8 mouse cellular contexts compared by ENCODE assay signal in the genomic region with DNA sequence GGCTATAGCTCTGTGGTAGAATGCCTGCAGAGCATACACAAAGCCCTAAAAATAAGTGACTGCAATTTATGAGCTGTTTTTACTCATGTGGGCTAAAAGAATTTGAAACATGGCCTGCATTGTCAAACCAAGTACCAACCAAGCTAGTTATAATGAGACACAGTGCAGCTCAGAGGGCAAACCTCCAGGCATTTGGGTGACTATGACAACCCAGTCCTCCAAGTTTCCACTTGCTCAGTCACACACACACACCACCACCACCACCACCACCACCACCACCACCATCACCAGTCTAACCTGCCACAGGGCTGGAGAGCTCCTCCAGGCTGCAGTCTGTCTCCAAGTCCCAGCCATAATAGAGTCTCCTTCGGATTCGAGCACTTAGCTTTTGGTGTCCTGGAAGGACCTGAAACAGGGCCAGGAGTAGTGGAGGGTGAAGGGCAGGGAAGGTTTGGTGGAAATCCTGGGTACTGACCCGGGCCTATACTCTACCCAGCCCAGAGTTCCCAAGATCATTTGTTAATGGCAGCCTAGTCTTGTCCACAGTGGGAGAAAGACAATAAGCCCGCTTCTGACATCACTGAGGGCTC. TPM values are rescaled to one million over a fixed set of nuclear protein-coding genes. Genes with fewer than 3 reads are reported as not detected.
A peak's percentile ranks its signal among the peaks of the same experiment; 100 is the strongest.
DNase-seq lines count a peak whose midpoint lies in the region; ATAC-seq and TF ChIP-seq lines count a peak whose summit lies in the region.

No protein-coding gene starts in this region.

- dilution Hi-C loops in CH12.LX (cut with MboI; ENCODE audit: extremely low pct_ligation_motif_present, extremely low pct_unique_long_range_greater_than_20kb, low sequenced_read_pairs) = no loop called here

- H3K79me2 ChIP-seq in CH12.LX (replicated peaks; ENCODE audit: control insufficient read depth, extremely low read depth, insufficient read depth, poor library complexity, severe bottlenecking) = no peaks in the 10 kb centered on the region

- no peak overlapping the region for H3K27ac ChIP-seq in CH12.LX (ENCODE audit: insufficient read depth, low read depth)
- peak overlapping the region; percentile 78 to 94; a peak in 3 of 4 replicates for H3K27ac ChIP-seq in heart, embryonic 14.5 days (replicated peaks in 1 of 2; ENCODE audit: control insufficient read depth in 1 of 2, insufficient read depth in 1 of 2, low read depth in 2 of 2, low read length in 2 of 2)
- H3K27ac ChIP-seq in limb, embryonic 11.5 days (replicated peaks; ENCODE audit: low read depth, low read length) = no peak overlapping the region
- H3K27ac ChIP-seq in neural tube, embryonic 13.5 days (replicated peaks) = peak overlapping the region; percentile 99

- TF ChIP-seq CTCF in CH12.LX (conservative IDR thresholded peaks at IDR 0.05 in 1 of 2, IDR thresholded peaks at IDR 0.05 in 1 of 2; ENCODE audit: low read depth in 2 of 2, low read length in 2 of 2) = no peak

- no peak for ATAC-seq in CD4-positive, CD25-positive, alpha-beta regulatory T cell, adult 4 months
- ATAC-seq in heart, embryonic 14.5 days (ENCODE audit: insufficient number of reproducible peaks, insufficient read depth, low FRiP score, low read depth) = no peak
- no peak for ATAC-seq in limb, embryonic 11.5 days (ENCODE audit: insufficient number of reproducible peaks, low FRiP score, low TSS enrichment, low read depth)
- ATAC-seq in neural tube, embryonic 13.5 days (ENCODE audit: low read depth) = 0 out of 2 replicates have a peak, but pooled peaks have one; percentile 3
- ATAC-seq in erythroid progenitor cell, adult 5-6 weeks (replicated peaks; ENCODE audit: low FRiP score, poor library complexity, severe bottlenecking) = no peak

- TF ChIP-seq EP300 in CH12.LX (IDR thresholded peaks at IDR 0.05; ENCODE audit: low read length) = no peak

- no peak for TF ChIP-seq RAD21 in CH12.LX (IDR thresholded peaks at IDR 0.05; ENCODE audit: low read depth, low read length)

- peaks cover 44 to 63% of the 10 kb centered on the region in 2 experiments for H3K36me3 ChIP-seq in CH12.LX (replicated peaks in 1 of 2; ENCODE audit: control insufficient read depth in 1 of 2, insufficient read depth in 1 of 2, low read length in 1 of 2)
- H3K36me3 ChIP-seq in heart, embryonic 14.5 days (ENCODE audit: control insufficient read depth, insufficient read depth, low read length) = peaks cover 62% of the 10 kb centered on the region
- H3K36me3 ChIP-seq in limb, embryonic 11.5 days (ENCODE audit: control insufficient read depth, insufficient read depth, low read length) = peaks cover 9% of the 10 kb centered on the region; the same call in 1 of the 2 replicates
- peaks cover 59% of the 10 kb centered on the region for H3K36me3 ChIP-seq in neural tube, embryonic 13.5 days

- no peaks in the 10 kb centered on the region for H3K27me3 ChIP-seq in CH12.LX (replicated peaks)
- H3K27me3 ChIP-seq in heart, embryonic 14.5 days (ENCODE audit: control insufficient read depth, insufficient read depth, low read length) = no peaks in the 10 kb centered on the region
- no peaks in the 10 kb centered on the region for H3K27me3 ChIP-seq in limb, embryonic 11.5 days (ENCODE audit: control insufficient read depth, insufficient read depth, low read length)
- no peaks in the 10 kb centered on the region for H3K27me3 ChIP-seq in neural tube, embryonic 13.5 days

- peak; percentile 27 for DNase-seq in CD4-positive, CD25-positive, alpha-beta regulatory T cell, adult 2 months (ENCODE audit: low read depth, low spot score)
- DNase-seq in CH12.LX (ENCODE audit: extremely low read depth) = no peak
- no peak for DNase-seq in limb, embryonic 11.5 days (ENCODE audit: low spot score)
- DNase-seq in ovary, postnatal 10 days (ENCODE audit: low spot score) = no peak

- peak overlapping the region; percentile 64; the same call in 1 of the 2 replicates for H3K4me2 ChIP-seq in CH12.LX (ENCODE audit: insufficient read depth, low read depth, poor library complexity, severe bottlenecking)
- peak overlapping the region; percentile 87 for H3K4me2 ChIP-seq in heart, embryonic 14.5 days (ENCODE audit: low read length)
- peak overlapping the region; percentile 93 for H3K4me2 ChIP-seq in limb, embryonic 11.5 days (ENCODE audit: low read depth, severe bottlenecking)
- H3K4me2 ChIP-seq in neural tube, embryonic 13.5 days = peak overlapping the region; percentile 94

- no peaks in the 10 kb centered on the region for H3K9me3 ChIP-seq in CH12.LX (replicated peaks; ENCODE audit: low read length)
- H3K9me3 ChIP-seq in heart, embryonic 14.5 days (ENCODE audit: control insufficient read depth, low read length) = no peaks in the 10 kb centered on the region
- no peaks in the 10 kb centered on the region for H3K9me3 ChIP-seq in limb, embryonic 11.5 days (ENCODE audit: control insufficient read depth, low read length)
- no peaks in the 10 kb centered on the region for H3K9me3 ChIP-seq in neural tube, embryonic 13.5 days

- H3K4me3 ChIP-seq in CH12.LX (replicated peaks in 1 of 3; ENCODE audit: low read depth in 2 of 3, low read length in 2 of 3, poor library complexity in 1 of 3) = peak overlapping the region in 2 of 3 experiments; percentile 82 to 93
- H3K4me3 ChIP-seq in heart, embryonic 14.5 days (ENCODE audit: control insufficient read depth in 1 of 2, insufficient read depth in 1 of 2, low read depth in 1 of 2, low read length in 2 of 2) = peak overlapping the region; percentile 84 to 90
- peak overlapping the region; percentile 73 for H3K4me3 ChIP-seq in limb, embryonic 11.5 days (ENCODE audit: low read depth, low read length)
- H3K4me3 ChIP-seq in neural tube, embryonic 13.5 days = peak overlapping the region; percentile 93

- no peak for TF ChIP-seq POLR2A in CH12.LX (IDR thresholded peaks at IDR 0.05; ENCODE audit: low read depth, low read length)

- WGBS in heart, embryonic 14.5 days = 71% methylated on average over 4 of the region's 4 CpGs
- 63% methylated on average over 4 of the region's 4 CpGs for WGBS in limb, embryonic 11.5 days
- WGBS in neural tube, embryonic 13.5 days = 47% methylated on average over 4 of the region's 4 CpGs

- peaks cover 2 to 30% of the 10 kb centered on the region in 2 experiments; a peak in 2 of 4 replicates for H3K4me1 ChIP-seq in CH12.LX (ENCODE audit: control insufficient read depth in 1 of 2, insufficient read depth in 2 of 2)
- H3K4me1 ChIP-seq in heart, embryonic 14.5 days (ENCODE audit: control insufficient read depth in 2 of 2, insufficient read depth in 2 of 2, low read length in 2 of 2) = peaks cover 5 to 22% of the 10 kb centered on the region in 2 experiments
- peaks cover 7% of the 10 kb centered on the region for H3K4me1 ChIP-seq in limb, embryonic 11.5 days (ENCODE audit: control insufficient read depth, insufficient read depth, low read length)
- H3K4me1 ChIP-seq in neural tube, embryonic 13.5 days (replicated peaks) = peaks cover 47% of the 10 kb centered on the region

- in situ Hi-C loops in CH12.LX (cut with MboI; ENCODE audit: low pct_ligation_motif_present, low pct_unique_long_range_greater_than_20kb, low sequenced_read_pairs) = no loop called here

- H3K9ac ChIP-seq in CH12.LX (ENCODE audit: insufficient read depth, low read depth) = peak overlapping the region; percentile 74
- H3K9ac ChIP-seq in heart, embryonic 14.5 days (ENCODE audit: low read length) = peak overlapping the region; percentile 95
- H3K9ac ChIP-seq in limb, embryonic 11.5 days (ENCODE audit: low read length) = peak overlapping the region; percentile 73
- peak overlapping the region; percentile 98 for H3K9ac ChIP-seq in neural tube, embryonic 13.5 days

RNA-seq across cellular contexts. Expression of a gene that starts 1.8 kb away (rescaled TPM):
- polyA plus RNA-seq in CD4-positive, CD25-positive, alpha-beta regulatory T cell, adult 4 months (2017; shearing (Covaris generic)) = 100 to 1,000 TPM; 125 to 195 TPM
- total RNA-seq in CH12.LX (2012; rRNA removed) (32.2 and 47.2 TPM in 2 replicates), CH12.LX (2014; rRNA removed) (10.9 and 12.3 TPM in 2 replicates)
- 14.2 and 16.2 TPM in 2 replicates for polyA plus RNA-seq in CH12.LX (2012; ENCODE audit: insufficient read length, low read depth)
- polyA plus RNA-seq in heart, embryonic 14.5 days (2014; fragmentation: Nextera tagmentation; extraction: Ambion mirVana) = 34.3 and 34.7 TPM in 2 replicates
- polyA plus RNA-seq in limb, embryonic 11.5 days (2014; fragmentation: Nextera tagmentation; extraction: Ambion mirVana) = 37.9 and 38.1 TPM in 2 replicates
- 60.2 and 64.6 TPM in 2 replicates for polyA plus RNA-seq in neural tube, embryonic 13.5 days (2015; fragmentation: Nextera tagmentation; extraction: Ambion mirVana)
- 28.5 and 33.5 TPM in 2 replicates for total RNA-seq in erythroid progenitor cell, adult 5-6 weeks (2015; ENCODE audit: low replicate concordance)
- total RNA-seq in erythroid progenitor cell, adult 5-6 weeks (2017; ENCODE audit: low replicate concordance) = 66.4 and 76.2 TPM in 2 replicates

RNA-seq across cellular contexts. Expression of a gene that starts 1.9 kb away (rescaled TPM):
- 10 to 100 TPM; 19.2 to 32.9 TPM for polyA plus RNA-seq in CD4-positive, CD25-positive, alpha-beta regulatory T cell, adult 4 months (2017; shearing (Covaris generic))
- total RNA-seq in CH12.LX (2012; rRNA removed) (26.5 and 27.9 TPM in 2 replicates), CH12.LX (2014; rRNA removed) (12.8 and 14.6 TPM in 2 replicates)
- polyA plus RNA-seq in CH12.LX (2012; ENCODE audit: insufficient read length, low read depth) = 24.1 and 27.9 TPM in 2 replicates
- 38.9 and 42.2 TPM in 2 replicates for polyA plus RNA-seq in heart, embryonic 14.5 days (2014; fragmentation: Nextera tagmentation; extraction: Ambion mirVana)
- polyA plus RNA-seq in limb, embryonic 11.5 days (2014; fragmentation: Nextera tagmentation; extraction: Ambion mirVana) = 30.4 and 32.6 TPM in 2 replicates
- 104 and 115 TPM in 2 replicates for polyA plus RNA-seq in neural tube, embryonic 13.5 days (2015; fragmentation: Nextera tagmentation; extraction: Ambion mirVana)
- 145 and 163 TPM in 2 replicates for total RNA-seq in erythroid progenitor cell, adult 5-6 weeks (2015; ENCODE audit: low replicate concordance)
- 133 and 149 TPM in 2 replicates for total RNA-seq in erythroid progenitor cell, adult 5-6 weeks (2017; ENCODE audit: low replicate concordance)

RNA-seq across cellular contexts. Expression of a gene that starts 7.0 kb away (rescaled TPM):
- polyA plus RNA-seq in CD4-positive, CD25-positive, alpha-beta regulatory T cell, adult 4 months (2017; shearing (Covaris generic)) = under 1 TPM in 1 of 2 experiments, not detected in 1; 0.20 TPM
- total RNA-seq in CH12.LX (2012; rRNA removed) (not detected in 2 replicates), CH12.LX (2014; rRNA removed) (not detected in 2 replicates)
- polyA plus RNA-seq in CH12.LX (2012; ENCODE audit: insufficient read length, low read depth) = not detected in 2 replicates
- 0.72 and 1.4 TPM in 2 replicates for polyA plus RNA-seq in heart, embryonic 14.5 days (2014; fragmentation: Nextera tagmentation; extraction: Ambion mirVana)
- polyA plus RNA-seq in limb, embryonic 11.5 days (2014; fragmentation: Nextera tagmentation; extraction: Ambion mirVana) = not detected in 2 replicates
- not detected in 2 replicates for polyA plus RNA-seq in neural tube, embryonic 13.5 days (2015; fragmentation: Nextera tagmentation; extraction: Ambion mirVana)
- total RNA-seq in erythroid progenitor cell, adult 5-6 weeks (2015; ENCODE audit: low replicate concordance) = not detected in 2 replicates
- total RNA-seq in erythroid progenitor cell, adult 5-6 weeks (2017; ENCODE audit: low replicate concordance) = not detected in 2 replicates

RNA-seq across cellular contexts. Expression of a gene that starts 15.7 kb away (rescaled TPM):
- 10 to 100 TPM in 1 of 2 experiments, 1 to 10 TPM in 1; 6.1 to 15.3 TPM for polyA plus RNA-seq in CD4-positive, CD25-positive, alpha-beta regulatory T cell, adult 4 months (2017; shearing (Covaris generic))
- total RNA-seq in CH12.LX (2012; rRNA removed) = 2.8 and 3.4 TPM in 2 replicates
- 3.7 and 4.4 TPM in 2 replicates for total RNA-seq in CH12.LX (2014; rRNA removed)
- 4.0 and 4.2 TPM in 2 replicates for polyA plus RNA-seq in CH12.LX (2012; ENCODE audit: insufficient read length, low read depth)
- polyA plus RNA-seq in heart, embryonic 14.5 days (2014; fragmentation: Nextera tagmentation; extraction: Ambion mirVana) = 7.6 and 7.8 TPM in 2 replicates
- 11.2 and 12.7 TPM in 2 replicates for polyA plus RNA-seq in limb, embryonic 11.5 days (2014; fragmentation: Nextera tagmentation; extraction: Ambion mirVana)
- 8.5 and 8.9 TPM in 2 replicates for polyA plus RNA-seq in neural tube, embryonic 13.5 days (2015; fragmentation: Nextera tagmentation; extraction: Ambion mirVana)
- 5.8 and 12.2 TPM in 2 replicates for total RNA-seq in erythroid progenitor cell, adult 5-6 weeks (2015; ENCODE audit: low replicate concordance)
- total RNA-seq in erythroid progenitor cell, adult 5-6 weeks (2017; ENCODE audit: low replicate concordance) = 10.5 and 11.0 TPM in 2 replicates

RNA-seq across cellular contexts. Expression of a gene that starts 27.8 kb away (rescaled TPM):
- polyA plus RNA-seq in CD4-positive, CD25-positive, alpha-beta regulatory T cell, adult 4 months (2017; shearing (Covaris generic)) = 10 to 100 TPM; 54.7 to 71.9 TPM
- total RNA-seq in CH12.LX (2012; rRNA removed) = 30.5 and 40.7 TPM in 2 replicates
- 14.1 and 15.7 TPM in 2 replicates for total RNA-seq in CH12.LX (2014; rRNA removed)
- polyA plus RNA-seq in CH12.LX (2012; ENCODE audit: insufficient read length, low read depth) = 19.5 and 20.9 TPM in 2 replicates
- 29.6 and 31.4 TPM in 2 replicates for polyA plus RNA-seq in heart, embryonic 14.5 days (2014; fragmentation: Nextera tagmentation; extraction: Ambion mirVana)
- 30.2 and 31.3 TPM in 2 replicates for polyA plus RNA-seq in limb, embryonic 11.5 days (2014; fragmentation: Nextera tagmentation; extraction: Ambion mirVana)
- 38.8 and 45.9 TPM in 2 replicates for polyA plus RNA-seq in neural tube, embryonic 13.5 days (2015; fragmentation: Nextera tagmentation; extraction: Ambion mirVana)
- total RNA-seq in erythroid progenitor cell, adult 5-6 weeks (2015; ENCODE audit: low replicate concordance) = 43.6 and 75.0 TPM in 2 replicates
- total RNA-seq in erythroid progenitor cell, adult 5-6 weeks (2017; ENCODE audit: low replicate concordance) = 54.6 and 69.4 TPM in 2 replicates

Comparison
In these comparisons a context has a peak if more than half of its experiments do, and no peak if none do; other contexts are left out.
1. H3K27ac ChIP-seq: peak in heart, embryonic 14.5 days (2 of 2) and neural tube, embryonic 13.5 days (single experiment); none in CH12.LX (single experiment) and limb, embryonic 11.5 days (single experiment).
2. Peak in every context shown above with its lines, with median percentiles within 50 percentile points of each other: H3K4me2 ChIP-seq, H3K4me3 ChIP-seq and H3K9ac ChIP-seq.